Mouse (Mus musculus): ENCODE data around the gene Fam234b.

GRCm38 (mm10) chr6:135187076-135187917 is 10.5 kb upstream of the Fam234b start:
- no peak for TF ChIP-seq MAX (IDR thresholded peaks at IDR 0.05)
- TF ChIP-seq USF1 (IDR thresholded peaks at IDR 0.05; ENCODE audit: low read depth), result peak; percentile 88
- no peak for TF ChIP-seq MYOD1 (IDR thresholded peaks at IDR 0.05; ENCODE audit: control insufficient read depth, insufficient read length, low read depth)
- no peak for TF ChIP-seq CTCF (IDR thresholded peaks at IDR 0.05; ENCODE audit: control insufficient read depth, insufficient read depth, insufficient read length)
- TF ChIP-seq CEBPB (IDR thresholded peaks at IDR 0.05; ENCODE audit: low read depth), result no peak
